Mouse (Mus musculus): ENCODE data around the gene Spag4. TPM values are rescaled to one million over a fixed set of nuclear protein-coding genes. Genes with fewer than 3 reads are reported as not detected.
"Not testable (repeated sequence)": the region's sequence is repeated elsewhere in the genome, so short reads cannot be mapped to it uniquely, and the experiment has no call there.

Gene Spag4
- polyA plus RNA-seq, 1 experiment from 2014 or later: 5.9 TPM

DNA sequence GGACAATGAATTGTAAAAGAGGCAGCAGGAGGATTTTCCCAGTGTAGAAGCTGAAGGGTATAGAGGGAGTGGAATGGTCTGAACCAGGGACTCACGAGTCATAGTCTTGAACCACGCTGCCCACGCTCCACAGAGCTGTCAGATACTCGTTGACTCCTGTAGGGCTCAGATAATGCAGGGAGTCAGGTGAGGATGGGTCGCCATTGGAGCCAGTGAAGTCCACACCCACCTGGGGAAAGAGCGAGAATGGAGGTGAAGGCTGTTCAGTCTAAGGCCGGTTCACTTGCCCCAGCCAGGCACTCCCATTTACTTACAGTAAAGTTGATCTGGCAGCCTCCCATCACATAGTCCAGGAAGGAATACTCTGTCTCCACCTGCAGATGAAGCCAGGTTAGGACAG lies 12.5 kb downstream of the Spag4 start:
- Histone ChIP-seq H3K4me3 (no peak overlapping the region), H3K9me3 (replicated peaks) (no peaks in the 10 kb centered on the region), H3K36me3 (peaks cover 74% of the 10 kb centered on the region), H3K27ac (no peak overlapping the region), H3K27me3 (ENCODE audit: low read depth, poor library complexity, severe bottlenecking) (no peaks in the 10 kb centered on the region), H3K4me1 (no peaks in the 10 kb centered on the region)
- DNase-seq (ENCODE audit: low spot score): no peak
- WGBS: 93% methylated on average over 7 of the region's 7 CpGs

DNA sequence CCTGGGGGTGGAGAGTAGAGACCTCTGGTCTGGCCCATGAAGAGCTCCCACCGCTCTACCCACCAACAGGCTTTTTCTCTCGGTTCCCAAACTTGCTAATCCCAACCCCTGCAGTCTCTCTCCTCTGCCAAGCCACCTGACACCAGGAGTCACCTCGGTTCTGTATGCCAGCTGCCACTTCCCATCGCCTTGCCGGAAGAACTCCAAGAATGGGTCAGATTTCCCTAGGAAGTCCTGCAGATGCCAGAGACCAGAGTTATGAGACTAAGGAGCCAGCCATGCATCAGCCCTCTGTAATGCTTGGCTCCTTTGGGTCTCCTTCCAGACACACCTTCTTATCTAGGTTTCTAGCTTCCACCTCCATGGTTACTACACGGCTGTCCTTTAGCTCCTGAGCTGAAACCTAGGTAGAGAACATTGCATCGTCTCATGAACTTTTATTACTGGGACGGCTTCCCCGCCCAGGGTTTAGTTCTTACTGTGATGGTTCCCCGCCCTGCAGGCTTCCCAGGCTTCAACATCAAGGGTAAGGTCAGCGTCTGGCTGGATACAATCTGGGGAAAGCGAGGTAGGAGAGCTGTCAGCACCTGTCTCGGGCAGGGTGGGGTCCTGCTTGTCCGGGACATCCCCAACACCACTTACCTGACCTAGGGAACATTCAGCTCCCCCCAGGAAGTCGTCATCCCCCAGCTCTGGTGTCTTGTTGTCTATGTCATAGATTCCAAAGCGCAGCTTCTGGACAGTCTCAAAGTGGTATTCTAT lies 13.6 kb downstream of the Spag4 start:
- Histone ChIP-seq H3K9me3 (replicated peaks) (no peaks in the 10 kb centered on the region), H3K4me1 (no peaks in the 10 kb centered on the region), H3K36me3 (peaks cover 63% of the 10 kb centered on the region), H3K27ac (no peak overlapping the region), H3K27me3 (ENCODE audit: low read depth, poor library complexity, severe bottlenecking) (no peaks in the 10 kb centered on the region), H3K4me3 (no peak overlapping the region)
- no peak for DNase-seq (ENCODE audit: low spot score)
- WGBS: 92% methylated on average over 16 of the region's 16 CpGs

DNA sequence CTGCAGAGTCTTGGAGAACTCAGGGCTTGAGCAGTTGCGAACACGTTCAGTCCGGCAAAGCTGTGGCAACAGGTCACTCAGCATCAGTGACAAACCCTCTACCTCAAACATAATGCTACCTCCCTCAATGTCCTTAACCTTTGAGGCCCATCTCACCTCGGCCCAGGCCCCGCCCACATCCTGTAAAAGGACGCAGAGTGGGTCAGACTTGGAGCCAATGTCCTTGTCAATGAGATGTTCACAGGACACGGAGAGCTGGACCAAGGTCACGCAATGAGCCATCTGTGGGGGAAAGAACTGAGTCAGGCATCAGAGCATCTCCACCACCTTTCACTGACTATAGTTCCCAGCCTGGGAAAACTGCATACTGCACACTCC lies 14.2 kb downstream of the Spag4 start:
- 88% methylated on average over 8 of the region's 8 CpGs for WGBS
- no peak for DNase-seq (ENCODE audit: low spot score)
- peaks cover 57% of the 10 kb centered on the region for H3K36me3 ChIP-seq

DNA sequence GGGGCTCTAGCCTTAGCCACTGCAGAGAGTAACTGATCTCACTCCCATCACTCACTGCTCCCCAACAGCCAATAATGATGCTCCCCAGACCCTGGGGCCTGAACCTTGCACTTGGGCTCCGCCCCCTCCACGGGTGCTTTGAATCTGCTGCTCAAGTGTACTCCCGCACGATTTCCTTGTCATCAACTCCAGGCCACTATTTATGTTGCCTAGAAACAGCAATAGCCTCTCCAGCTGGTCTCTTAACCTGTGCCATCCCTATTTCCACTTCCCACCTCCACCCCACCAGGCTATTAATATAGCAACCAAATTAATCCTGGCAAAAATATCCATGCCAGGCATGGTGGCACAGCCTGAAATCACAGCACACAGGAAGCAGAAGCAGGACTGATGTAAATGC lies 14.7 kb downstream of the Spag4 start:
- Histone ChIP-seq H3K27me3 (ENCODE audit: low read depth, poor library complexity, severe bottlenecking) (no peaks in the 10 kb centered on the region), H3K27ac (no peak overlapping the region), H3K4me1 (no peaks in the 10 kb centered on the region), H3K36me3 (peaks cover 52% of the 10 kb centered on the region), H3K4me3 (no peak overlapping the region), H3K9me3 (replicated peaks) (no peaks in the 10 kb centered on the region)
- WGBS: 67% methylated on average over 4 of the region's 4 CpGs
- no peak for DNase-seq (ENCODE audit: low spot score)

More for the DNA sequence above, 14.2 kb downstream of the Spag4 start:
- Histone ChIP-seq H3K27ac (no peak overlapping the region), H3K4me1 (no peaks in the 10 kb centered on the region), H3K4me3 (no peak overlapping the region), H3K27me3 (ENCODE audit: low read depth, poor library complexity, severe bottlenecking) (no peaks in the 10 kb centered on the region), H3K9me3 (replicated peaks) (no peaks in the 10 kb centered on the region)

DNA sequence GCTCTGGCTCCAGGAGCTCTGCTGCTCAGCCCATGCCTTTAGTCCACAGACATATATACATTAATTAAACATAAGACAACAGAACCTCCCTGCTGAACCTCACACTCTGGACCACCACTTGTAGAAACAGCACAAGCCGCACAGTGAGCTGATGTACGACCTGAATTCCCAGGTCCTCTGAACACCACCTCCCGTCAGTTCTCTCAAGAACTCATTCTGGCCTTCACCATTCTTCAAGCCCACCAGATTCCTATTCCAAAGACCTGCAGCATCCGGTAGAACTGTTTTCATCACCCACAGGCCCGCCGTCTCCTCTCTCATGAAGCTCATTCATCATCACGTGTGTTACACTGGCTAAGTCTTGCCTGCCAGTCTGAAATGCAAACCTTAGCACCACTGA lies 15.4 kb downstream of the Spag4 start:
- Histone ChIP-seq H3K4me1 (no peaks in the 10 kb centered on the region), H3K27ac (no peak overlapping the region), H3K4me3 (no peak overlapping the region), H3K27me3 (ENCODE audit: low read depth, poor library complexity, severe bottlenecking) (no peaks in the 10 kb centered on the region), H3K36me3 (peaks cover 45% of the 10 kb centered on the region), H3K9me3 (replicated peaks) (no peaks in the 10 kb centered on the region)
- peak; percentile 26 for DNase-seq (ENCODE audit: low spot score)
- WGBS: 88% methylated on average over 7 of the region's 7 CpGs

DNA sequence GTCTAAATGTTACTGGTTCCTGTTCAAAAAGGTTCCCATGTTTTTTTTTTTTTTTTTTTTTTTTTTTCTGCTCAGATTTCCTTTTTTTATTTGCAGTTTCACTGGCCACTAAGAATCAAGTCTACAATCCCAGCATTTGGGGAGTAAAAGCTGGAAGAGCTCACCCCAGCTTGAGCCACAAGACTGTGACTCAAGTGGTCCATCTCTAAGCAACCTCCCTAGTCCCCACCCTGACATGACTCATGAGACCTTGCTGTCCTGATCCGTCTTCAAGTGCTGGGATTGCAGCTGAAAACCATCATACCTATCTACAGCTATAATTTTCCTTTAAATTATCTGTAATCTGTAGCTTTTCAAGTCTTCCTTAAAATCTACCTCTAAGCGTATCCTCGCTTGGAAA lies 19.6 kb downstream of the Spag4 start:
- no peak overlapping the region for H3K27ac ChIP-seq
- no peaks in the 10 kb centered on the region for H3K4me1 ChIP-seq
- DNase-seq (ENCODE audit: low spot score): no peak
- peaks cover 29% of the 10 kb centered on the region for H3K36me3 ChIP-seq
- H3K9me3 ChIP-seq (replicated peaks): no peaks in the 10 kb centered on the region
- WGBS: 93% methylated on average over 3 of the region's 3 CpGs
- no peaks in the 10 kb centered on the region for H3K27me3 ChIP-seq (ENCODE audit: low read depth, poor library complexity, severe bottlenecking)
- no peak overlapping the region for H3K4me3 ChIP-seq

DNA sequence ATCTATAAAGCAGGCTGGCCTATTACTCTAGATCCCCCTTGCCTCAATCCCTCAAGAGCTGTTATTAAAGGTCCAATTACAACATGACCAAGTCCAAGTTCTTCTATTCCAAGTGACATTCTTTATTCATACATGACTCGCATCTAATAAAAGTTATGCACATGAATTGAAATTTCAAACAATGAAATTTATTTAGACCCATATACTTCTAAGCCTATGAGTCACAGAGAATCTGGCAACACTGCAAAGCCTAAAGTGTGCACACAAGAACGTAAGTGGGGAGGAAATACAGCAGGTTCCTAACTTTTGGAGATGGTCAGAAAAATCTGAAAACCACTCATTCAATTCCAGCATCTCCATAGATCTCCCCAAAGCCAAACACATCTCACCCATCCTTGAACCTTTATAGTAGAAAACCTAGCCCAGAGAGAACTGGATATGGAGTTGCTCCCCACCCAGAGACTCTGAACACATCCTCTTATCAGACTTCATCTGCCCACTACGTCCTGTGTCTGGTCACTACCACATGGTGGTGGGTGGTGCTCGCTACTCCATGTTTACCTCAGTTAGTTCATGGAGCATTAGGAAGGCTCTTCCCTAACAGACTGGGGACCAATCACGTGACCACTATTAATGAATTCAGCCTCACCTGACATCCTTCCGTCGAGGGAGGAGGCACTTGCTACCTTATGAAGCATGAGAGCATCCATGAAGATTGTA lies 22.6 kb downstream of the Spag4 start:
- H3K36me3 ChIP-seq: peaks cover 42% of the 10 kb centered on the region
- no peak overlapping the region for H3K4me3 ChIP-seq
- no peak overlapping the region for H3K27ac ChIP-seq
- H3K9me3 ChIP-seq (replicated peaks): no peaks in the 10 kb centered on the region
- 89% methylated on average over 7 of the region's 7 CpGs for WGBS
- DNase-seq (ENCODE audit: low spot score): no peak
- H3K4me1 ChIP-seq: no peaks in the 10 kb centered on the region
- H3K27me3 ChIP-seq (ENCODE audit: low read depth, poor library complexity, severe bottlenecking): no peaks in the 10 kb centered on the region

DNA sequence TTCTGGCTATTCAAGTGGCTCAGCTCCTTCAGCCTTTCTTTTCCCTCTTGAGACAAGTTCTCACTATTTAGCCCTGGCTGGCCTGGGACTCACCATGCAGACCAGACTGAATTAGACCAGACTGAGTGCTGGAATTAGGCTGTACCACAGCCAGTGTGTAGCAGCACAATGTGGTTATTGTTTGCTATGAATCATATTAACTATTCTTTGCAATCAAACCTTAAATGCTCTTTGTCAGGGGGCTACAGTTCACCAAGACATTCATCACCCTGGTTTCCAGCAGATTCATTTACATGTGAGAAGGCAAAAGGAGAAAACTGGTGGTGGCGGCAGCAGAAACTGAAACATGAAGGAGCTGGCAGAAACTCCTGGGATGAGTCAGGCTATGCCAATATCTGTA lies 24.8 kb downstream of the Spag4 start:
- Histone ChIP-seq H3K36me3 (peaks cover 50% of the 10 kb centered on the region), H3K27me3 (ENCODE audit: low read depth, poor library complexity, severe bottlenecking) (no peaks in the 10 kb centered on the region), H3K4me3 (no peak overlapping the region), H3K27ac (no peak overlapping the region), H3K9me3 (replicated peaks) (no peaks in the 10 kb centered on the region), H3K4me1 (no peaks in the 10 kb centered on the region)
- 95% methylated on average over 1 of the region's 1 CpGs for WGBS
- no peak for DNase-seq (ENCODE audit: low spot score)

DNA sequence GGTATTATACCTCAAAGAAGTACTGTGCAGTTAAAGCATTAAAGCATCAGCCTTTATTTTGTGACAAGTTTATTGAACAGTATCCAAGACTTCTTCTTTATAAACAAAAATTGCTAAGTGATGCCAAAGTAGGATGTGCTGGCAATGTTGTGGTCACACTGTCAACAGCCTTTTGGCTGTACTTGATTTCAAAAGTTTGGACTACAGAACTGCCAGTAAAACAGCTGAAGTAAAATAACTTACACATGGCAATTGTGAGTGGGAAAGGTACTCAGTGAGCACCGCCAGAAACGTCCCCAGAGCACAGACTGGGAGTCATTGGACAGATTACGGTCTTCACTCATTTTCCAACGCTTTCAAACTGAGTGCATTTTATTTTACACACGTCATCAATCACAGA lies 27.0 kb downstream of the Spag4 start:
- WGBS: 94% methylated on average over 5 of the region's 5 CpGs
- Histone ChIP-seq H3K4me1 (no peaks in the 10 kb centered on the region), H3K27ac (no peak overlapping the region), H3K27me3 (ENCODE audit: low read depth, poor library complexity, severe bottlenecking) (no peaks in the 10 kb centered on the region), H3K36me3 (peaks cover 69% of the 10 kb centered on the region), H3K4me3 (no peak overlapping the region), H3K9me3 (replicated peaks) (no peaks in the 10 kb centered on the region)
- DNase-seq (ENCODE audit: low spot score): no peak

DNA sequence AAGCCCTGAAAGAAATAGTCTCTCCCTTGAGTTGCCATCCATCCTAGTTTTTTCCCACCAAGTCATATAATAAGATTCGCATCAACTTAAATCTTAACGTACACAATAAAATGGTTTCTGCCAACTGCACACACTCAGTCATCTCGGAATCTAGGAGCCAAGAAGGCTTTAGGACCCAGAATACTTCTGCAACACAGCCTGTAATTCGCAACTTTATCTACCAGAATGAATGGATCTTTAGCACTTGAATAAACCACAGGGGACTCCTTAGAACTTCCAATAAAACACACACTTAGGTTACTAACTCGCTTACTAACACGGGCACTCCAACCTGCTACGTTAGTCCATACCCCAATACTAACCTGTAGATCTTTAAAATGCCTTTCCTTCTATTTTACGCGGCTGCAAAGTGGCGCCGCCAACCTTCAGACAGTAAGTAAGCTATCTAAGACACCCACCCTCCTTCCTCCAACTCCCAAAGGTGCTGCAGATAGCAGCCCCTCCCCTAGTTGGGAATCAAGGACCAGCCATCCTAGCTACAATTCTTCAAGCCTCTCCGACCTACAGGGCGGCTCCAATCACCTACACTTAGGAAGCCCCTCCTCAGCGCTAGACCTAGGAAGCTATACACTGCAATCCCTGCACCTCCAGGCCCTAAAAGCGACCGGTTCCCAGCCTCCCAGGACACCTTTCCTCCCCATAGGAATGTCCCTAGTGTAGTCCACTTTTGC lies 45.8 kb downstream of the Spag4 start:
- Histone ChIP-seq H3K4me1 (peaks cover 10% of the 10 kb centered on the region), H3K36me3 (peaks cover 24% of the 10 kb centered on the region), H3K27ac (peak overlapping the region; percentile 99), H3K27me3 (ENCODE audit: low read depth, poor library complexity, severe bottlenecking) (no peaks in the 10 kb centered on the region), H3K9me3 (replicated peaks) (no peaks in the 10 kb centered on the region), H3K4me3 (peak overlapping the region; percentile 97)
- WGBS: 2% methylated on average over 16 of the region's 16 CpGs
- peak; percentile 62 for DNase-seq (ENCODE audit: low spot score)

DNA sequence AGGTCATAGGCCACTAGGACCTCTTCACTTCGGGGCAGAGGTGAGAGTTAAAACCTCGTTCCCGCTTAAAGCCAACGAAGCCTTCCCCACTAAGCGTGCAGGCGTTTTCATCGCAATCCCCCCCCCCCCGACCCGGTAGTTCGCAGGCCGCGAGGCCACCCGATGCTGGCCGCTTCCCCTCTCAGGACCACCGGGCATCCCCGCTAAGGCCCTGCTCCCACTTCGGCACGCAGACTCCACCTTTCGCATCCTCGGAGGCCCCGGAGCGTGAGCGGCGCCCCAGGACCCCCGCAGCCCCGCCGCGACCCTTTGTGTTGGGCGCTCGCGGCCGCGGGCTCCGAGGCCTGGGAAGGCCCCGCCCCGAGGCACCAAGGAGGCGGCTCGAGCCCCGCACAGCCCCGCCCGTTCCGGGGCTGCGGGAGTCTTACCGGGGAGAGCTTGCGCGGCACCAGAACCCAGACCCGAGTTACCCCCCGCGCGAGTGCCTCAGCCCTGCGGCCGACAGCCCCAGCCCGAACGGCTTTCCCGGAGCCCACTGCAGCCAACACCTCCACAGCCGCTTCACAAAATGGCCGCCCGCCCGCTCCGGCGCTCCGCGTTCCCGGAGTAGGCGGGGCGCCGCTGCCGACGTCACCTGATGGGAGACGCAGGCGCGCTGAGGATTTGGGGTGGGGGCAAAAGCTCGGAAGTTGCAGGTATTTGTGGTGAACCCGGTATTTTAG lies 46.5 kb downstream of the Spag4 start, which contains the start of the genes Cpne1 and Rbm12:
Gene Cpne1 (minus strand): TSS at position 608 of the 722 bp plus-strand sequence.
Gene Rbm12 (minus strand): TSS at position 621 of the 722 bp plus-strand sequence.
- Histone ChIP-seq H3K9me3 (replicated peaks) (no peaks in the 10 kb centered on the region), H3K27me3 (ENCODE audit: low read depth, poor library complexity, severe bottlenecking) (no peaks in the 10 kb centered on the region), H3K4me3 (peak within 1 kb of the TSS; percentile 97), H3K36me3 (peaks cover 20% of the 10 kb centered on the region), H3K27ac (peak within 1 kb of the TSS; percentile 99), H3K4me1 (peaks cover 10% of the 10 kb centered on the region)
- peak; percentile 97 for DNase-seq (ENCODE audit: low spot score)
- WGBS: under 1% methylated on average over 74 of the region's 74 CpGs

DNA sequence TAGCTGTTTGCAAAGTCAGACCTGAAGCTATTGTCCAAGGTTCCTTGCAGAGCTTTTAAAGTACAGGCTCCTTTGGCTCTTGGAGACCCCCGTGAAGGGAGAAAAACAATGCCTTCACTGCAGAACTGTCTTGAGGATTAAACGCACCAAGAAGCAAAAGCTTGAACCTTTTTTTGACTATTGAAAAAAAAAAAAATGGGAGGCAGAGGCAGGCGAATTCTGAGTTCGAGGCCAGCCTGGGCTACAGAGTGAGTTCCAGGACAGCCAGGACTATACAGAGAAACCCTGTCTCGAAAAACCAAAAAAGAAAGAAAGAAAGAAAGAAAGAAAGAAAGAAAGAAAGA lies 47.1 kb downstream of the Spag4 start:
- WGBS: 36% methylated on average over 5 of the region's 5 CpGs
- H3K27ac ChIP-seq: peak overlapping the region; percentile 99
- DNase-seq (ENCODE audit: low spot score); H3K9me3 ChIP-seq (replicated peaks); H3K4me1 ChIP-seq; H3K27me3 ChIP-seq (ENCODE audit: low read depth, poor library complexity, severe bottlenecking): not testable (repeated sequence)
- H3K36me3 ChIP-seq: peaks cover 20% of the 10 kb centered on the region
- peak overlapping the region; percentile 97 for H3K4me3 ChIP-seq

All from limb, embryonic 10.5 days (tissue).